Mouse (Mus musculus) layer of hippocampus, adult 11-12 months (tissue): ENCODE results near the gene Spata31d1d.
"Not testable (repeated sequence)": the region's sequence is repeated elsewhere in the genome, so short reads cannot be mapped to it uniquely, and the experiment has no call there.

Experiments used
- DNase-seq: peaks from one replicate; pipeline ENCODE4 v3.0.0; 2022; ENCODE audit warnings: low spot score

Gene Spata31d1d

GRCm38 (mm10) chr13:59728378-59729093, 3.0 kb downstream of the Spata31d1d start:
- peak; percentile 90 for DNase-seq

- no peak for DNase-seq
These were observed 5.2 kb downstream of the Spata31d1d start for GRCm38 (mm10) chr13:59726139-59726867.

GRCm38 (mm10) chr13:59722089-59722488, 9.5 kb downstream of the Spata31d1d start:
- DNase-seq = not testable (repeated sequence)

- DNase-seq = no peak
These were observed 12.1 kb downstream of the Spata31d1d start for GRCm38 (mm10) chr13:59719475-59719874.

- not testable (repeated sequence) for DNase-seq
These were observed 12.6 kb downstream of the Spata31d1d start for GRCm38 (mm10) chr13:59718857-59719440.

GRCm38 (mm10) chr13:59713710-59714109, 17.8 kb downstream of the Spata31d1d start:
- DNase-seq = no peak

GRCm38 (mm10) chr13:59711984-59712383, 19.6 kb downstream of the Spata31d1d start, which contains the start of gene Spata31d1b:
Gene Spata31d1b, plus strand, starts transcription at chr13:59712284.
- DNase-seq = not testable (repeated sequence)

- DNase-seq = no peak
These were observed 21.3 kb downstream of the Spata31d1d start, which contains the start of gene Spata31d1a for GRCm38 (mm10) chr13:59710230-59710629. Gene Spata31d1a, minus strand, starts transcription at chr13:59710330.

GRCm38 (mm10) chr13:59704562-59704961, 27.0 kb downstream of the Spata31d1d start:
- DNase-seq = peak; percentile 26

- DNase-seq = no peak
These were observed 28.0 kb downstream of the Spata31d1d start for GRCm38 (mm10) chr13:59703514-59703913.

GRCm38 (mm10) chr13:59700137-59700536, 31.4 kb downstream of the Spata31d1d start:
- DNase-seq = not testable (repeated sequence)

- DNase-seq = no peak
These were observed 32.4 kb downstream of the Spata31d1d start for GRCm38 (mm10) chr13:59699131-59699530.

GRCm38 (mm10) chr13:59695781-59696180, 35.8 kb downstream of the Spata31d1d start:
- no peak for DNase-seq

- no peak for DNase-seq
These were observed 37.5 kb downstream of the Spata31d1d start, which contains the start of gene 4921517D22Rik for GRCm38 (mm10) chr13:59694008-59694407. Gene 4921517D22Rik, minus strand, starts transcription at chr13:59694108.

GRCm38 (mm10) chr13:59691478-59691877, 40.1 kb downstream of the Spata31d1d start:
- DNase-seq = no peak

- no peak for DNase-seq
These were observed 41.0 kb downstream of the Spata31d1d start for GRCm38 (mm10) chr13:59690576-59690975.

GRCm38 (mm10) chr13:59689843-59690242, 41.7 kb downstream of the Spata31d1d start:
- DNase-seq = no peak

GRCm38 (mm10) chr13:59689313-59689712, 42.2 kb downstream of the Spata31d1d start:
- no peak for DNase-seq

GRCm38 (mm10) chr13:59688338-59688770, 43.2 kb downstream of the Spata31d1d start:
- peak; percentile 20 for DNase-seq

- no peak for DNase-seq
These were observed 46.3 kb downstream of the Spata31d1d start for GRCm38 (mm10) chr13:59685236-59685635.

- DNase-seq = no peak
These were observed 48.9 kb downstream of the Spata31d1d start for GRCm38 (mm10) chr13:59682629-59683028.

- DNase-seq = no peak
These were observed 51.6 kb downstream of the Spata31d1d start for GRCm38 (mm10) chr13:59679908-59680307.

- DNase-seq = no peak
These were observed 52.2 kb downstream of the Spata31d1d start for GRCm38 (mm10) chr13:59679306-59679705.
